Mouse (Mus musculus): ENCODE results near the gene Pde1a. TPM values are rescaled to one million over a fixed set of nuclear protein-coding genes. Genes with fewer than 3 reads are reported as not detected.
A peak's percentile ranks its signal among the peaks of the same experiment; 100 is the strongest.

The Pde1a gene
- total RNA-seq, 2 experiments from 2014 or later, result 1.6 to 2.4 TPM

DNA sequence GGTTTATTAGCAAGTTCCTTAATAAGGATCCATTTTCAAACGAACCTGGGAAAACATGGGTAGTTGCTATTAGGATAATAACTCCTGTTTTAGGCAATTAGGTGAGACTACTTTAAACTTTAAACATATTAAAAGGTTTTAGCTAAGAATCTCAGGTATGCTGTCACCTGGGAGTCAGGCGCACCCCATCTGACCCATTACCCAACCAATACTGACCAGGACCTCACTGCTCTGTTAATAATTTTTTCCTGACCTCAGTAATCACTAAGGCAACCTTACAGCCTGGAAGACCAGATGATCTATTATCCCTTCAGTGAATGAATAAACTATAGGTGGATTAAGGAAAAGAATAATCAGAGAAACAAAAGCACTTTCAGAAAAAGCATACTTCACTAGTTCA is 100.2 kb downstream of the Pde1a start:
- no peak overlapping the region for H3K27ac ChIP-seq
- DNase-seq, result no peak
- TF ChIP-seq CTCF (IDR thresholded peaks at IDR 0.05), result no peak
- intact Hi-C loops (cut with DNase I), result no loop called here
- H3K4me3 ChIP-seq, result no peak overlapping the region

- Histone ChIP-seq H3K4me3 (no peak overlapping the region), H3K27ac (no peak overlapping the region; the same call in 1 of the 2 replicates)
- intact Hi-C loops (cut with DNase I), result no loop called here
- TF ChIP-seq CTCF (IDR thresholded peaks at IDR 0.05), result no peak
- no peak for DNase-seq
Observed at GRCm38 (mm10) chr2:80026053-80026452, 103.2 kb downstream of the Pde1a start.

GRCm38 (mm10) chr2:80025597-80025996 is 103.7 kb downstream of the Pde1a start:
- no peak for DNase-seq
- peak overlapping the region; percentile 48; the same call in 1 of the 2 replicates for H3K27ac ChIP-seq
- intact Hi-C loops (cut with DNase I), result no loop called here
- TF ChIP-seq CTCF (IDR thresholded peaks at IDR 0.05), result no peak
- H3K4me3 ChIP-seq, result no peak overlapping the region

DNA sequence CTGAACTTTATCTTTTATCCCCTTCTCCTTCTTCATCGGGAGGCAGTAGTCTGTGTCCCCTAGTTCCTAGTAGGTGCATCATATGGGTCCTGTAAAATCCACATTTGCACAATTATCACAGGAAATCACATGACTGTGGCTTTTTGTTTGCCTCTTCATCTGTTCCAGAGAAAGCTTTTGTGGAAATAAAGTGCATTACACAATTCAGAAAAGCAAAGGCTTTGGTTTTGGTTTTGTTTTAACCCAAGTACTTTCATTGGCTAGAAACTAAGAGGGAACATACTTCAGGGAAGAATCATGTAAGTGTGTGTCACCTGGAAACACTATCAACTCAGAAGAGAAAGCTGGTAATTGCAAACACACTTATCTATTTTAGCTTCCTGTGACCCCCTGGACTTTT is 104.2 kb downstream of the Pde1a start:
- Histone ChIP-seq H3K27ac (peak overlapping the region; percentile 48), H3K4me3 (no peak overlapping the region)
- no peak for TF ChIP-seq CTCF (IDR thresholded peaks at IDR 0.05)
- DNase-seq, result no peak
- intact Hi-C loops (cut with DNase I), result no loop called here

DNA sequence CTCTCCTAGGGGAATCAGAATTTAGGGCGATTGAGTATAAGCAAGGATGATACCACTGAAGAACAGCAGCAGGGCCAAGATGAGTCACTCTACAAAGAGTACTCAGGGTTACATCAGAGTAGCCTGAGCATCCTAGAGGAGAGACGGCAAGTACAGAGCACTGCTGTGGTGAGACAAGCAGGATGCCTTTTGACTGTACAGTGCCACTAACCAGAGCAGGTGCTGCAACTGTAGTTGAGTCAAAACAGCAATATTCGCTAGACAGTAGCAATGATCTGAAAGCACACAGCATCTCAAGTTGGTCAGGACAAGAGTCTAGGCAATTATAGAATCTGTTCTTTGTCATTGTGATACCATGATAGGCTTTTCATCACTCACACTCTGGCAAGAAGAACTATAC is 115.1 kb downstream of the Pde1a start:
- no peak for TF ChIP-seq CTCF (IDR thresholded peaks at IDR 0.05)
- no peak overlapping the region for H3K27ac ChIP-seq
- H3K4me3 ChIP-seq, result no peak overlapping the region
- DNase-seq, result no peak
- intact Hi-C loops (cut with DNase I), result no loop called here

- no peak overlapping the region for H3K4me3 ChIP-seq
- no peak overlapping the region for H3K27ac ChIP-seq
- TF ChIP-seq CTCF (IDR thresholded peaks at IDR 0.05), result no peak
- no peak for DNase-seq
- intact Hi-C loops (cut with DNase I), result no loop called here
Observed at GRCm38 (mm10) chr2:80013060-80013459, 116.2 kb downstream of the Pde1a start.

DNA sequence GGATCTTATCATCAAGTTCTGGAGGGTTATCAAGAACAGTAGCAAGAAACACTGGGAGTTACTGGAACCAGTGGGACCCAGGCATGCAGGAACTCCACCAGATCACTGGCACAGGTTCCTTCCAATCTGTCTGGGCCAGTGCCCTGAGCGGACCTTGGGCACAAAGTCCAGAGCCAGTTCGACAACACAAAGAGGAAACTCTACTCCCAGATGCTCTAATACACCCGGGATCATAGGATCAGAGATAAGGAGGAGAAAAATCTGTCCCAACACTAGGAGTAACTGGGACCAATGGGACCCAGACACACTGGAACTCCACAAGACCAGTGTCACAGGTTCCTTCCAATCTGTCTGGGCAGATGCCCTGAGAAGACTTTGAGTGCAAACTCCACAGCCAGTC is 130.1 kb downstream of the Pde1a start:
- intact Hi-C loops (cut with DNase I), result no loop called here
- DNase-seq, result no peak
- no peak overlapping the region for H3K4me3 ChIP-seq
- H3K27ac ChIP-seq, result no peak overlapping the region
- no peak for TF ChIP-seq CTCF (IDR thresholded peaks at IDR 0.05)

DNA sequence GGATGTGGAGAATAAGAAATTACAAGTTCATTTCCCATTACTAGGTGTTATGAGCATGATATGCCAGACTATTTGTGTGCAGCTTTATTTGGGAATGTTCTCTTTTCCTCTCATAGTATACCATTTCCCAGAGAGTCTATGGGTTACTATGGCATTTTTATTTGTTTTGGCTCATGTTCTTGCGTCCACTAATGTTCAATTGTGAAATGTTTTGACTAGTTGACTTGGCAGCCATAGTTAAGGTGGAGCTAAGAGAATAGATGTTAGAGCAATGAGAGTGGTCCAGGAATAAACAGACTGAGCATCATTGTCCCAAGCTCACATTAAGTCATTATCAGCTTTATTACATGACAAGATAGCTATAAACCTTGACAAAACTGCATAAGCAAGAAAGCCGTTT is 130.8 kb downstream of the Pde1a start:
- DNase-seq, result no peak
- Histone ChIP-seq H3K27ac (no peak overlapping the region), H3K4me3 (no peak overlapping the region)
- intact Hi-C loops (cut with DNase I), result no loop called here
- TF ChIP-seq CTCF (IDR thresholded peaks at IDR 0.05), result no peak

- DNase-seq, result no peak
- intact Hi-C loops (cut with DNase I), result no loop called here
- no peak overlapping the region for H3K4me3 ChIP-seq
Observed at GRCm38 (mm10) chr2:79991642-79992041, 137.6 kb downstream of the Pde1a start.

DNA sequence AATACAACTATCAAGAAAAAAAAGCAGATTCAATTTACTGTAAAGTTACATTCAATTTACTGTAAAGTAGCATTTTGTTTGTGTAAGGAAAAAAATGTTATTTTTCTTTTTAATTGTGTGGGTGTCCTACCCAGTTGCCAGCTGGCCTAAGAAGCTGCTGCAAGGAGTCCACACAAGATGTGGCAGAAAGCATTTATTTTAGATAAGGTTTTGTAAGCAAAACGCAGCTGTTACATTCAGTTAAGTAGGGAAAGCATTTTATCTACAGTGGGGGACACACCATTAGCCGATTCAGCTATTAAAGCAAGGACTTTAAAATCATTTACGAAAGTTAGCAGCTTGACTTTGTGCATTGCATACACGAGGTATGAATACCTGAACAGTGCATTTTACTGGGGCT is 145.5 kb downstream of the Pde1a start:
- intact Hi-C loops (cut with DNase I), result no loop called here
- no peak for DNase-seq
- H3K27ac ChIP-seq, result no peak overlapping the region
- no peak for TF ChIP-seq CTCF (IDR thresholded peaks at IDR 0.05)
- no peak overlapping the region for H3K4me3 ChIP-seq

More at GRCm38 (mm10) chr2:79991642-79992041, 137.6 kb downstream of the Pde1a start:
- H3K27ac ChIP-seq, result no peak overlapping the region
- no peak for TF ChIP-seq CTCF (IDR thresholded peaks at IDR 0.05)

DNA sequence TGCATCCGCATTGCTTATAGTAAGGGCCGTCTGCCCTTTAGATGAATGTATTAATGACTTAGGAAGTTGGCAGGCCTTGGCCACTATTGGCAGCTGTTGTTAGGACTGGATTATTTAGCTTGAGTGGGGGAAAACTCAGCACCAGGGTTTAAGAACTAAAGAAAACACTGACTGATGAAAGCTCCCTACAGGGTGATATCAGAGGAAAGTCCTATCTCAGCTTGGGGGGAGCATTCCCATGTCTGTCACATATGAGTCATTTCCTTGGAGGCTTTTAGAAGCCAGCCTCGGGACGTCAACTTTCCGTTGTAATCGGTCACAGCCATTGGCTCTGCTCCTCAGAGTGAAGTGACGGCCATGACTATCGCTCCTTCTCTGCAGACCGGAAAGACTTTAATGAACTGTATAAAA is 146.0 kb downstream of the Pde1a start:
- intact Hi-C loops (cut with DNase I), result no loop called here
- DNase-seq, result peak; percentile 24
- Histone ChIP-seq H3K27ac (peak overlapping the region; percentile 28; the same call in 1 of the 2 replicates), H3K4me3 (peak overlapping the region; percentile 43)
- no peak for TF ChIP-seq CTCF (IDR thresholded peaks at IDR 0.05)

DNA sequence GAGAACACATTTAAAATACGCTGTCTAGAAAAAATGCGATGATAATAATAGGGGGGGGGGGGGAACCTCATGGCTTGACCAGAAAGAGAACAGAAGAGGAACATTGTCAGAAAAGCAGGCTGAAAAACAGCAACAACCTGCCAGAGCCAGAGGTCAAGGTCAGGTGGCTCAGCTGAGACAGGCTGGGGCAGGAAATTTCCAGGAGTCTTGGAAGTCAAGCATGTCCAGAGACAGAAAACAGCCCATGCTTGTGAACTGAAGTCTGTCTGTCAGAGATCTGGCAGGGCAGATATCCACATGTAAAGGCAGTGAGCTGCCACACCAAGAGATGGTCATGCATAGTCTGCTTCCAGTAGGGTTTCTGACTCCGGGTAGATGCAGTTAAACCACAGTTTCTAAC is 147.5 kb downstream of the Pde1a start:
- DNase-seq, result no peak
- intact Hi-C loops (cut with DNase I), result no loop called here
- no peak overlapping the region for H3K4me3 ChIP-seq
- no peak for TF ChIP-seq CTCF (IDR thresholded peaks at IDR 0.05)
- H3K27ac ChIP-seq, result no peak overlapping the region

DNA sequence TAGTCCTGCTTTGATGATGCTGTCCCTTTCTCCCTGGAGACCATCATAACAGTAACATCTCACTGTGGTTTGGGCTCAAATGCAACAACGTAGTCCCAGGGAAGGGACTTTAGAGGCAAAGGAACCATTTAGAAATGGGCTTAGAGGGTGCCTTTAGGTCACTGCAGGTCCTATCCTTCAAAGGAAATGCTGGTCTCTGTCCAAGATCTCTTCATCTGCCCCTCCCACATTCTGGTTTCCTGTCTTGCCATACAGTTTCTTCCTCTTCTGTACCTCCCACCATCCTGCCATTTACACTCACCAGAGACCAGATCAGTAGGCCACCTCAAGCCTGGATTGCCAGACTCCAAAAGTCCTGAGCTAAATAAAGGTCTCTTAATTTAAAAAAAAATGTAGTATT is 150.3 kb downstream of the Pde1a start:
- H3K4me3 ChIP-seq, result no peak overlapping the region
- DNase-seq, result no peak
- TF ChIP-seq CTCF (IDR thresholded peaks at IDR 0.05), result no peak
- no peak overlapping the region for H3K27ac ChIP-seq
- intact Hi-C loops (cut with DNase I), result no loop called here

DNA sequence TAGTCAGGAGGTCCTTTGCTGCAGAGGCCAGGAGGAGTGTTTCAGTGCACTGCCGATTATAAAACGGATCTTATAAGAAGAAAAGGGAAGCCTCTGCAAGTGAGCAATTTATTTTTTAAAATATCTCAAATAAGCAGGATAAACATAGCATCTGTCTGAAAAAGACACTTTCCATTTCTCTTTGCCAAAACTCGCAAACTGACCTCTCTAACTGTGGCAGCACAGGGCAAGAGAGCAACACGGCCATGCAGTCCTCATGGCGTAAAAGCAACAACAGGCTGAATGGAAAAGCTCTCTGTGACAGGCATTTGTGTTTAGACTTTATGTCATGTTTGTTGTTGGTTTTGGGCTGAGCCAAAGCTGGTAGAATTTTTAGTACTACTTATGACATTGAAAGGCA is 152.0 kb downstream of the Pde1a start:
- H3K27ac ChIP-seq, result peak overlapping the region; percentile 9; the same call in 1 of the 2 replicates
- no peak overlapping the region for H3K4me3 ChIP-seq
- DNase-seq, result no peak
- intact Hi-C loops (cut with DNase I), result no loop called here
- TF ChIP-seq CTCF (IDR thresholded peaks at IDR 0.05), result no peak

- DNase-seq, result no peak
- no peak for TF ChIP-seq CTCF (IDR thresholded peaks at IDR 0.05)
- no peak overlapping the region for H3K27ac ChIP-seq
- no peak overlapping the region for H3K4me3 ChIP-seq
- intact Hi-C loops (cut with DNase I), result no loop called here
Observed at GRCm38 (mm10) chr2:79975947-79976346, 153.3 kb downstream of the Pde1a start.

Measured in gastrocnemius, adult 2 months (tissue).